Mouse (Mus musculus) MEL (cell line): ENCODE measurements around the gene Sema3c. TPM values are rescaled to one million over a fixed set of nuclear protein-coding genes. Genes with fewer than 3 reads are reported as not detected.
A peak's percentile ranks its signal among the peaks of the same experiment; 100 is the strongest.

Experiments used
- DNase-seq: peaks from one replicate; pipeline ENCODE4 v3.0.0; 2011; ENCODE audit warnings: low read depth, low spot score
- H3K27ac ChIP-seq: 2 replicates; pipeline ENCODE4 v1.5.1; 2012; ENCODE audit warnings: low read depth, mild to moderate bottlenecking, control low read depth, low read length, moderate library complexity; ENCODE audit not compliant: control insufficient read depth
- H3K27me3 ChIP-seq, 2 experiments: fragments of 150-350 bp in 1 of 2; sonication (generic) in 1 of 2; 2 replicates each; pipeline ENCODE4 v1.6.1; 2012; ENCODE audit warnings: low read length in 2 of 2, mild to moderate bottlenecking in 2 of 2, improper control_type of control experiment in 1 of 2, moderate library complexity in 1 of 2; ENCODE audit not compliant: insufficient read depth in 2 of 2, control insufficient read depth in 1 of 2
- H3K36me3 ChIP-seq, 2 experiments: 2 replicates each; pipeline ENCODE4 v1.6.1; 2012 to 2014; ENCODE audit warnings: low read length in 2 of 2, improper control_type of control experiment in 1 of 2, inconsistent platforms in 1 of 2, mild to moderate bottlenecking in 1 of 2; ENCODE audit not compliant: insufficient read depth in 2 of 2, control insufficient read depth in 1 of 2
- H3K4me1 ChIP-seq, 2 experiments: fragments of 150-350 bp in 1 of 2; sonication (generic) in 1 of 2; 2 replicates each; pipeline ENCODE4 v1.6.1; 2012; ENCODE audit warnings: low read length in 2 of 2, improper control_type of control experiment in 1 of 2, mild to moderate bottlenecking in 1 of 2; ENCODE audit not compliant: insufficient read depth in 2 of 2, control insufficient read depth in 1 of 2
- H3K4me3 ChIP-seq, 2 experiments: fragments of 150-350 bp in 1 of 2; sonication (generic) in 1 of 2; 2 replicates each; pipeline ENCODE4 v1.5.1; 2012; ENCODE audit warnings: low read depth in 2 of 2, low read length in 2 of 2, mild to moderate bottlenecking in 2 of 2, moderate library complexity in 2 of 2, control low read depth in 1 of 2, improper control_type of control experiment in 1 of 2; ENCODE audit not compliant: control insufficient read depth in 1 of 2, insufficient read depth in 1 of 2
- H3K79me2 ChIP-seq: 2 replicates; pipeline ENCODE4 v1.6.1; 2012; ENCODE audit warnings: mild to moderate bottlenecking, low read length, moderate library complexity; ENCODE audit not compliant: control insufficient read depth, poor library complexity, insufficient read depth
- H3K9ac ChIP-seq: 2 replicates; pipeline ENCODE4 v1.6.1; 2012; ENCODE audit warnings: low read depth, mild to moderate bottlenecking, control low read depth, low read length, moderate library complexity; ENCODE audit not compliant: control insufficient read depth, poor library complexity, severe bottlenecking
- H3K9me3 ChIP-seq: fragments of 150-350 bp; sonication (generic); replicated peaks from 2 replicates; pipeline ENCODE4 v1.6.1; 2012; ENCODE audit warnings: mild to moderate bottlenecking, low read length, improper control_type of control experiment, moderate library complexity; ENCODE audit not compliant: insufficient read depth
- CHD1 ChIP-seq: IDR thresholded peaks from 2 replicates; pipeline ENCODE4 v1.6.1; 2012; ENCODE audit warnings: low read depth, mild to moderate bottlenecking, inconsistent platforms, low read length, improper control_type of control experiment
- CTCF ChIP-seq, 3 experiments: IDR thresholded peaks in 2 of 3; conservative IDR thresholded peaks in 1 of 3; 2 replicates each; pipeline ENCODE4 v1.5.1; 2011 to 2012; ENCODE audit warnings: low read length in 3 of 3, low read depth in 2 of 3, mild to moderate bottlenecking in 2 of 3, improper control_type of control experiment in 1 of 3, inconsistent platforms in 1 of 3, mixed read lengths in 1 of 3, moderate library complexity in 1 of 3; ENCODE audit not compliant: control insufficient read depth in 1 of 3, insufficient read depth in 1 of 3, poor library complexity in 1 of 3, severe bottlenecking in 1 of 3
- ETS1 ChIP-seq: IDR thresholded peaks from 2 replicates; pipeline ENCODE4 v1.6.1; 2012; ENCODE audit warnings: low read depth, mild to moderate bottlenecking, inconsistent platforms, low read length, improper control_type of control experiment, moderate library complexity
- GATA1 ChIP-seq: IDR thresholded peaks from 2 replicates; pipeline ENCODE4 v1.6.1; 2011; ENCODE audit warnings: low read depth, low read length, improper control_type of control experiment
- KAT2A ChIP-seq: conservative IDR thresholded peaks from 2 replicates; pipeline ENCODE4 v1.6.1; 2012; ENCODE audit warnings: low read depth, low read length, improper control_type of control experiment, inconsistent platforms
- MYC ChIP-seq: IDR thresholded peaks from 2 replicates; pipeline ENCODE4 v1.6.1; 2011; ENCODE audit warnings: low read depth, mild to moderate bottlenecking, low read length, improper control_type of control experiment, moderate library complexity
- NELFE ChIP-seq: IDR thresholded peaks from 2 replicates; pipeline ENCODE4 v1.6.1; 2011; ENCODE audit warnings: low read depth, low read length, improper control_type of control experiment
- NRF1 ChIP-seq: IDR thresholded peaks from 2 replicates; pipeline ENCODE4 v1.6.1; 2014; ENCODE audit warnings: low read depth, mild to moderate bottlenecking, inconsistent platforms, low read length, improper control_type of control experiment, moderate library complexity; ENCODE audit not compliant: poor library complexity, insufficient read depth, severe bottlenecking
- RCOR1 ChIP-seq: IDR thresholded peaks from 2 replicates; pipeline ENCODE4 v1.6.1; 2012; ENCODE audit warnings: low read depth, mild to moderate bottlenecking, inconsistent platforms, low read length, improper control_type of control experiment
- SIN3A ChIP-seq: IDR thresholded peaks from 2 replicates; pipeline ENCODE4 v1.6.1; 2012; ENCODE audit warnings: low read length, improper control_type of control experiment, inconsistent platforms
- UBTF ChIP-seq: IDR thresholded peaks from 2 replicates; pipeline ENCODE4 v1.6.1; 2012; ENCODE audit warnings: low read depth, mild to moderate bottlenecking, inconsistent platforms, low read length, improper control_type of control experiment, moderate library complexity, borderline replicate concordance; ENCODE audit not compliant: insufficient read depth
- USF1 ChIP-seq: IDR thresholded peaks from 2 replicates; pipeline ENCODE4 v1.6.1; 2014; ENCODE audit warnings: low read depth, mild to moderate bottlenecking, inconsistent platforms, low read length, improper control_type of control experiment, moderate library complexity
- ZKSCAN1 ChIP-seq: IDR thresholded peaks from 2 replicates; pipeline ENCODE4 v1.6.1; 2012; ENCODE audit warnings: low read depth, mild to moderate bottlenecking, inconsistent platforms, low read length, improper control_type of control experiment, moderate library complexity
- ZMIZ1 ChIP-seq: IDR thresholded peaks from 2 replicates; pipeline ENCODE4 v1.6.1; 2012; ENCODE audit warnings: low read depth, mild to moderate bottlenecking, inconsistent platforms, low read length, improper control_type of control experiment, moderate library complexity
- ZNF384 ChIP-seq: IDR thresholded peaks from 2 replicates; pipeline ENCODE4 v1.6.1; 2012; ENCODE audit warnings: low read depth, mild to moderate bottlenecking, inconsistent platforms, low read length, improper control_type of control experiment
- polyA plus RNA-seq, 2 experiments: library from polyadenylated mRNA; stranded (reverse) in 1 of 2; unstranded in 1 of 2; fragments of >175 nt in 1 of 2; fragments of >200 nt in 1 of 2; gene quantifications; 2 replicates each; pipeline versions ENCODE4 v1.2.1 to v1.2.4; 2012; ENCODE audit warnings: low replicate concordance in 2 of 2, low read depth in 1 of 2; ENCODE audit not compliant: insufficient read length in 2 of 2, insufficient read depth in 1 of 2, missing spikeins in 1 of 2
- total RNA-seq: library from RNA; depleted of rRNA; stranded (reverse); fragments of 300-350 nt; gene quantifications from 2 replicates; pipeline ENCODE4 v1.2.3, GENCODE M21; 2012

The Sema3c gene
- total and polyA plus RNA-seq, 3 experiments = not detected

DNA sequence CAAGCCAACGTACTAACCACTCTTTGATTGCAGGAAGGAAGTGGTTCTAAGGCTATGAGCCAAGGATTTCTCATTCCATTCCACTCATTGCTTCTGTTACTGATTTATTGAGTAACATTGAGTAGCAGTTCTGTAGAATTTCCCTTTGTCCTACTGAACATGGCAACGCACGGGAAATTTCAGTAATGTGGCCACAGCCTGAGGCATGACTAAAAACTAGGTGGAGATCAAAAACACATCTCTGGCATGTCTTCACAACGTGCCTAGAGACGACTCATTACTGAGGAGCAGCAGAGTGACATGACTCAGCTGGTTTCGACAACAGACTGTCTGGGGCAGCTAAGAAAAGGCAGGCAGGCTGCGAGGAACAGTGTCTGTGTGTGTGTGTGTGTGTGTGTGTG, 18.0 kb upstream of the Sema3c start:
- Histone ChIP-seq H3K79me2 (no peaks in the 10 kb centered on the region), H3K36me3 (no peaks in the 10 kb centered on the region), H3K27ac (no peak overlapping the region), H3K4me3 (no peak overlapping the region), H3K27me3 (no peaks in the 10 kb centered on the region), H3K9me3 (no peaks in the 10 kb centered on the region), H3K9ac (no peak overlapping the region), H3K4me1 (no peaks in the 10 kb centered on the region)
- no peak for TF ChIP-seq SIN3A
- no peak for TF ChIP-seq ETS1
- TF ChIP-seq CTCF (IDR thresholded peaks at IDR 0.05 in 2 of 3, conservative IDR thresholded peaks at IDR 0.05 in 1 of 3; ENCODE audit: control insufficient read depth in 1 of 3, insufficient read depth in 1 of 3, low read depth in 2 of 3, low read length in 3 of 3, poor library complexity in 1 of 3, severe bottlenecking in 1 of 3) = no peak
- TF ChIP-seq NRF1 = no peak
- no peak for TF ChIP-seq ZNF384
- no peak for TF ChIP-seq UBTF
- TF ChIP-seq NELFE = no peak
- peak; percentile 36 for DNase-seq

DNA sequence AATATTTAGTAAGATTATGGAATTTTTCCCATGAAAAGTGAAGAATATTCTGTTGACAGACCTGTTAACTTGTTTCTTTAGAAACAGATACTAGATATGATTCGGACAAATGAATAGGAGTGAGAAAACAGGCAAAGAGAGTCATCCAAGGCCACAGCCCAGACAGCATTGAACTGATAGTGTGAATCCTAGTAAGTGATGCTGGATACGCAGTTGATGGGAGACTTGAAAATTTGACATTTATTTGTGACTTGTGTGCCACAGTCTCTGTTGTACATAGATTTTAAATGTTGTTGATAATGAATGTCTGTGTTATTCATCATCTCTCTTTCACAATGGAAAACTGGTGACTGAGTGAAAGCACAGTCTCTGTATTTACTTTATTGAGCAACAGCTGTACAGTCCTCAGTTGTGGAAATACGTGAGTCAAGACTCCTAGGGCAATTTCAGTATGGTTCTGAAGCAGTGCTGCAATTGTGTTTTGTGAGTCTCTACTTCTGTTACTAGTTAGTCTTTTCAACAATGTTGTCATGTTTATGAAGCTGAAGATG, 17.3 kb upstream of the Sema3c start:
- no peaks in the 10 kb centered on the region for H3K9me3 ChIP-seq
- no peaks in the 10 kb centered on the region for H3K27me3 ChIP-seq
- no peak overlapping the region for H3K4me3 ChIP-seq
- DNase-seq = no peak
- no peaks in the 10 kb centered on the region for H3K36me3 ChIP-seq
- no peaks in the 10 kb centered on the region for H3K4me1 ChIP-seq
- H3K9ac ChIP-seq = no peak overlapping the region
- H3K27ac ChIP-seq = no peak overlapping the region
- H3K79me2 ChIP-seq = no peaks in the 10 kb centered on the region
- no peak for TF ChIP-seq RCOR1
- TF ChIP-seq CHD1 = no peak

DNA sequence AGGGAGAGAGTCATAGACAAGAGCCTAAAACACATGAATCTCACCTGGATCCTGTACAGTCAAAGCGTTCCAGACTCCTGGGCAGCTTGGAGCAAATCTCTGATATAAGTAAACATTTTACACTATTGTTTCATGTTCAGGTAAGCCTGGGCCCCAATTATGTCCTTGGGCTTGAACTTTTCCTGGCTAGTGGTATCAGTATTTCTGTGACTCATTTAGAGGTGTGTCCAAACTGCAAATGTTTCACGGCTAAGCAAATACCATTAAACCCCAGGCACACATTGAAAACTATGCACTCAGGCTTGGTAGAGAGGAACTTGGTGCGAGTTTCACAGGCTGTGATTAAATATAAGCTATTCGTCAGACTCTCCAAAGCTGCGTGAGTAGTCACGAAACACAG, 2.5 kb upstream of the Sema3c start:
- H3K36me3 ChIP-seq = no peaks in the 10 kb centered on the region
- H3K27ac ChIP-seq = no peak overlapping the region
- no peak overlapping the region for H3K4me3 ChIP-seq
- H3K79me2 ChIP-seq = no peaks in the 10 kb centered on the region
- no peak overlapping the region for H3K9ac ChIP-seq
- H3K4me1 ChIP-seq = no peaks in the 10 kb centered on the region
- DNase-seq = no peak
- no peaks in the 10 kb centered on the region; a peak in 1 of 4 replicates for H3K27me3 ChIP-seq
- TF ChIP-seq ZMIZ1 (no peak), KAT2A (no peak), RCOR1 (no peak), ZNF384 (no peak), GATA1 (no peak), USF1 (no peak), ZKSCAN1 (no peak), MYC (no peak)
- no peaks in the 10 kb centered on the region for H3K9me3 ChIP-seq
